Mouse (Mus musculus) intestine, embryonic 15.5 days (tissue): ENCODE results near the gene Sorbs2. TPM values are rescaled to one million over a fixed set of nuclear protein-coding genes. Genes with fewer than 3 reads are reported as not detected.

Source experiments
- ATAC-seq: fragments of 200-750 bp; cut with Nextera tagmentation; 2 replicates; pipeline ENCODE4 v1.8.0; 2017; ENCODE audit warnings: moderate TSS enrichment, moderate library complexity
- H3K27ac ChIP-seq: fragments of 300-500 bp; sonication (generic); 2 replicates; pipeline ENCODE4 v1.5.1; 2015; ENCODE audit warnings: mild to moderate bottlenecking, inconsistent platforms
- H3K27me3 ChIP-seq: fragments of 300-500 bp; sonication (generic); replicated peaks from 2 replicates; pipeline ENCODE4 v1.6.1; 2015; ENCODE audit warnings: inconsistent platforms
- H3K36me3 ChIP-seq: fragments of 300-500 bp; sonication (generic); 2 replicates; pipeline ENCODE4 v1.6.1; 2015; ENCODE audit warnings: inconsistent platforms
- H3K4me1 ChIP-seq: fragments of 300-500 bp; sonication (generic); replicated peaks from 2 replicates; pipeline ENCODE4 v1.6.1; 2015; ENCODE audit warnings: inconsistent platforms
- H3K4me2 ChIP-seq: fragments of 300-500 bp; sonication (generic); replicated peaks from 2 replicates; pipeline ENCODE4 v1.6.1; 2015; ENCODE audit warnings: mild to moderate bottlenecking, inconsistent platforms
- H3K4me3 ChIP-seq: fragments of 300-500 bp; sonication (generic); replicated peaks from 2 replicates; pipeline ENCODE4 v1.5.1; 2015; ENCODE audit warnings: inconsistent platforms
- H3K9ac ChIP-seq: fragments of 300-500 bp; sonication (generic); 2 replicates; pipeline ENCODE4 v1.6.1; 2015; ENCODE audit warnings: inconsistent platforms
- H3K9me3 ChIP-seq: fragments of 300-500 bp; sonication (generic); 2 replicates; pipeline ENCODE4 v1.6.1; 2016; ENCODE audit warnings: inconsistent platforms
- WGBS: fragments of 180-500 bp; shearing (Covaris S2); methylation state at CpG from one replicate; pipeline ENCODE4 v1.1.7; 2015; 5-methylcytosine and 5-hydroxymethylcytosine counted together
- polyA plus RNA-seq: library from polyadenylated mRNA; unstranded; fragments of >200 nt; fragmentation: Nextera tagmentation; extraction: Ambion mirVana; gene quantifications from 2 replicates; pipeline ENCODE4 v1.2.1, GENCODE M21; 2015

Sorbs2 gene
- polyA plus RNA-seq, 1 experiment from 2014 or later = 25.3 TPM

DNA sequence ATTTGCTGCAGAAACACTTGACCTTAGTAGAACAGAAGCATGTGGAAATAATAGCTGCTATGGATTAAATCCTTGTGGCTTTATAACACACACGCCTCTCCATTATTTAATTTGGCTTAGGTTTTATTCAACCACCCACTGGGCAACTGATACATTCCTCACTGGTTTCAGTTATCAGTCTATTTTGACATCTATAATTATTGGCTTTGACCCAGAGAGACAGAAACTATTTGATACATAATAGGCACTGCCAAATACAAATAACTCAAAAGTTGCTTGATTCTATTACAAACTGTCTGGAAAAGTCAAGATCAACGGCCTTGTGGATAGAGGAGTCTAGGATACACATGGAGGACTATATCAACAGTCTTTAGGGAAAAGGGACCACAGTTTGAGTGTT lies 20.1 kb downstream of the Sorbs2 start:
- Histone ChIP-seq H3K36me3 (no peaks in the 10 kb centered on the region), H3K4me1 (no peaks in the 10 kb centered on the region), H3K27me3 (no peaks in the 10 kb centered on the region), H3K9me3 (no peaks in the 10 kb centered on the region), H3K4me2 (no peak overlapping the region), H3K4me3 (no peak overlapping the region), H3K9ac (no peak overlapping the region), H3K27ac (no peak overlapping the region)
- WGBS = 89% methylated on average over 2 of the region's 2 CpGs
- ATAC-seq = no peak

- WGBS = 69% methylated on average over 2 of the region's 2 CpGs
- Histone ChIP-seq H3K27ac (no peak overlapping the region), H3K4me1 (no peaks in the 10 kb centered on the region), H3K27me3 (no peaks in the 10 kb centered on the region), H3K9ac (no peak overlapping the region), H3K4me3 (no peak overlapping the region), H3K36me3 (no peaks in the 10 kb centered on the region), H3K4me2 (no peak overlapping the region), H3K9me3 (no peaks in the 10 kb centered on the region)
- ATAC-seq = no peak
Observed at GRCm38 (mm10) chr8:45528890-45529289, 21.3 kb downstream of the Sorbs2 start.

DNA sequence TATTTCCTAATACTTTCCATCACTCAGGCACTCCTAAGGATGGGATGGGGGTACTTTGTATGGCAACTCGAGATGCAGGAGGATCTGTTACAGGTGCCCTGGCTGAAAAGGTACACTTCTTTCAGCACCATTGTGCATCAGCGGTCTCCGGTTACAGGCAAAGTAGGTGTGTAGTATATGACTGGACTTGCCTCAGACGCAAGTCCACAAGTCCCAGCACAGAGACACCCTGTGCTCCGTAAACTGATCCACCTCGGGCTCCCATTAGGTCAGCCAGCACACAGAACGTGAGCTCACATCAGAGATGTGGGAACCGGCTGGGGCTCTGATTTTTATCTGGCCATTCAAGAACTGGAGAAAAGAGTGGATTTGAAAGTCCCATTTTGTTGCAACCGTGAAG lies 29.0 kb downstream of the Sorbs2 start:
- Histone ChIP-seq H3K27me3 (no peaks in the 10 kb centered on the region), H3K4me3 (no peak overlapping the region), H3K9ac (no peak overlapping the region), H3K4me1 (no peaks in the 10 kb centered on the region), H3K9me3 (no peaks in the 10 kb centered on the region), H3K27ac (no peak overlapping the region), H3K36me3 (no peaks in the 10 kb centered on the region), H3K4me2 (no peak overlapping the region)
- WGBS = 86% methylated on average over 9 of the region's 9 CpGs
- ATAC-seq = no peak

- Histone ChIP-seq H3K9me3 (no peaks in the 10 kb centered on the region), H3K4me1 (no peaks in the 10 kb centered on the region), H3K4me2 (no peak overlapping the region), H3K4me3 (no peak overlapping the region), H3K27ac (no peak overlapping the region), H3K9ac (no peak overlapping the region), H3K27me3 (no peaks in the 10 kb centered on the region), H3K36me3 (no peaks in the 10 kb centered on the region)
- WGBS = 35% methylated on average over 5 of the region's 5 CpGs
- no peak for ATAC-seq
Observed at GRCm38 (mm10) chr8:45540513-45540912, 32.9 kb downstream of the Sorbs2 start.

- Histone ChIP-seq H3K9ac (no peak overlapping the region), H3K4me2 (no peak overlapping the region), H3K27me3 (no peaks in the 10 kb centered on the region), H3K9me3 (no peaks in the 10 kb centered on the region), H3K4me1 (no peaks in the 10 kb centered on the region), H3K27ac (no peak overlapping the region), H3K36me3 (no peaks in the 10 kb centered on the region), H3K4me3 (no peak overlapping the region)
- WGBS = 60% methylated on average over 3 of the region's 3 CpGs
- no peak for ATAC-seq
Observed at GRCm38 (mm10) chr8:45552175-45552574, 44.6 kb downstream of the Sorbs2 start.

- no peaks in the 10 kb centered on the region for H3K36me3 ChIP-seq
- H3K27ac ChIP-seq = no peak overlapping the region
- no peaks in the 10 kb centered on the region for H3K4me1 ChIP-seq
- no peak overlapping the region for H3K9ac ChIP-seq
- no peaks in the 10 kb centered on the region for H3K9me3 ChIP-seq
- H3K4me3 ChIP-seq = no peak overlapping the region
- ATAC-seq = no peak
- 82% methylated on average over 4 of the region's 4 CpGs for WGBS
- no peak overlapping the region for H3K4me2 ChIP-seq
- no peaks in the 10 kb centered on the region for H3K27me3 ChIP-seq
Observed at GRCm38 (mm10) chr8:45554627-45555026, 47.0 kb downstream of the Sorbs2 start.

GRCm38 (mm10) chr8:45557936-45558335 lies 50.3 kb downstream of the Sorbs2 start:
- no peaks in the 10 kb centered on the region for H3K36me3 ChIP-seq
- no peak overlapping the region for H3K27ac ChIP-seq
- ATAC-seq = no peak
- H3K27me3 ChIP-seq = no peaks in the 10 kb centered on the region
- no peak overlapping the region for H3K9ac ChIP-seq
- no peak overlapping the region for H3K4me2 ChIP-seq
- H3K4me1 ChIP-seq = no peaks in the 10 kb centered on the region
- 74% methylated on average over 3 of the region's 3 CpGs for WGBS
- no peak overlapping the region for H3K4me3 ChIP-seq
- H3K9me3 ChIP-seq = no peaks in the 10 kb centered on the region

DNA sequence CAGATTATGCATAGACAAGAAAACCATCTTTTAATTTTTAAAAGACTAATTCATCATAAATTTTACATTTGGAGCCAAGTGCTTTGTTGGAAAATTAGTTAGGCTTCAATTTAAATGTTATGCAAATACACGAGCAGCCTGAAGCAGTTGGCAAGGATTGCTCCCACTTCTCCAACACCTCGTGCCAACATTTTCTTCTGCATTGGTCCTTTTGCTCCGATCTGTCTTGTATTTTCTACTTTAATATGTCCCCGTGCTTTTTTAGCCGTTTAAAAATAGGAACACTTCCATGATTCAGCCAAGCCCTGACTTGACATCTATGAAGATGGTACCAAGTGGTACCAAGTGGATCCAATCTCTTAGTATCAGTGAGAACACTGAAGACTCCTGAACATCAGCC lies 50.8 kb downstream of the Sorbs2 start:
- H3K27me3 ChIP-seq = no peaks in the 10 kb centered on the region
- WGBS = 90% methylated on average over 5 of the region's 5 CpGs
- no peak overlapping the region for H3K4me2 ChIP-seq
- no peak overlapping the region for H3K9ac ChIP-seq
- no peaks in the 10 kb centered on the region for H3K4me1 ChIP-seq
- H3K4me3 ChIP-seq = no peak overlapping the region
- no peaks in the 10 kb centered on the region for H3K36me3 ChIP-seq
- H3K27ac ChIP-seq = no peak overlapping the region
- ATAC-seq = no peak
- H3K9me3 ChIP-seq = no peaks in the 10 kb centered on the region

GRCm38 (mm10) chr8:45559176-45559820 lies 51.7 kb downstream of the Sorbs2 start:
- H3K4me1 ChIP-seq = no peaks in the 10 kb centered on the region
- H3K4me2 ChIP-seq = no peak overlapping the region
- no peak overlapping the region for H3K9ac ChIP-seq
- H3K27ac ChIP-seq = no peak overlapping the region
- H3K27me3 ChIP-seq = no peaks in the 10 kb centered on the region
- H3K9me3 ChIP-seq = no peaks in the 10 kb centered on the region
- no peaks in the 10 kb centered on the region for H3K36me3 ChIP-seq
- no peak for ATAC-seq
- no peak overlapping the region for H3K4me3 ChIP-seq
- 89% methylated on average over 6 of the region's 6 CpGs for WGBS

DNA sequence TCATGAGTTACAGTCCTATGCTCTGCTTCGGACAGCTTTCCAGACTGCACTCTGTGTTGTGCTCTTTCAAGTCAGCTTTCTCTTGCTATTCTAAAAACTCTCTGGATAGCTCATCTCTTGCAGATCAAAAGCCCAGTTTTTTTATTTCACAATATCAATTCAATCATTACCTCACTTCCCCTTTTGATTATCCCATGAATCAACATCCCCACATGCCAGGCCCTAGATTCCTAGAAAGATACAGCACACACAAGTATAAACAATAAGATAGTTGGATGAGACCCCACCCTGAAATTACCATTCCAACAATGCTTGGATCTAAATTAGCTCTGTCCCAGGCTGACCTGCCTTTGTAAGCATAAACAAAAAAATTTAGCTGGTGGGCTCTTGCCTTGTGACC lies 57.6 kb downstream of the Sorbs2 start:
- Histone ChIP-seq H3K4me1 (no peaks in the 10 kb centered on the region), H3K27me3 (no peaks in the 10 kb centered on the region), H3K4me3 (no peak overlapping the region), H3K9me3 (no peaks in the 10 kb centered on the region), H3K4me2 (no peak overlapping the region), H3K27ac (no peak overlapping the region), H3K36me3 (no peaks in the 10 kb centered on the region), H3K9ac (no peak overlapping the region)
- ATAC-seq = no peak
- 85% methylated on average over 1 of the region's 1 CpGs for WGBS

DNA sequence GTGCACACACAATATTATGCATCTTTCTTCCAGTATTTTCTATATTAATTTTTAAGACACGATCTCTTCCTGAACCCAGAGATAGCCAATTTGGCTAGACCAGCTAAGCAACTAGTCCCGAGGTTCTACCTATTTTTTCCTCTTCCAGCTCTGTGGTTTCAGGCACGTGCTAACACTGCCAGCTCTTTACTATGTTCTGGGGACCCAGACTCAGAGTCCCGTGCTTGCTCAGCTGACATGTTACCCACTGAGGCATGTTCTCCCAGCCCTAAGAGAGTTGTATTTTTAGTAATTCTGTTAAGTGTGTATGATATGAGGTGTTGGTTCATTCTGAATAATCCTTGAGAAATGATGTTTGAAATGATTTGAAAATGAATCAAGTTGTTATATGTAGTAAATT lies 62.5 kb downstream of the Sorbs2 start:
- Histone ChIP-seq H3K9ac (no peak overlapping the region), H3K27me3 (no peaks in the 10 kb centered on the region), H3K4me2 (no peak overlapping the region), H3K4me3 (no peak overlapping the region), H3K4me1 (no peaks in the 10 kb centered on the region), H3K27ac (no peak overlapping the region), H3K36me3 (no peaks in the 10 kb centered on the region), H3K9me3 (no peaks in the 10 kb centered on the region)
- WGBS = 89% methylated on average over 4 of the region's 4 CpGs
- no peak for ATAC-seq

DNA sequence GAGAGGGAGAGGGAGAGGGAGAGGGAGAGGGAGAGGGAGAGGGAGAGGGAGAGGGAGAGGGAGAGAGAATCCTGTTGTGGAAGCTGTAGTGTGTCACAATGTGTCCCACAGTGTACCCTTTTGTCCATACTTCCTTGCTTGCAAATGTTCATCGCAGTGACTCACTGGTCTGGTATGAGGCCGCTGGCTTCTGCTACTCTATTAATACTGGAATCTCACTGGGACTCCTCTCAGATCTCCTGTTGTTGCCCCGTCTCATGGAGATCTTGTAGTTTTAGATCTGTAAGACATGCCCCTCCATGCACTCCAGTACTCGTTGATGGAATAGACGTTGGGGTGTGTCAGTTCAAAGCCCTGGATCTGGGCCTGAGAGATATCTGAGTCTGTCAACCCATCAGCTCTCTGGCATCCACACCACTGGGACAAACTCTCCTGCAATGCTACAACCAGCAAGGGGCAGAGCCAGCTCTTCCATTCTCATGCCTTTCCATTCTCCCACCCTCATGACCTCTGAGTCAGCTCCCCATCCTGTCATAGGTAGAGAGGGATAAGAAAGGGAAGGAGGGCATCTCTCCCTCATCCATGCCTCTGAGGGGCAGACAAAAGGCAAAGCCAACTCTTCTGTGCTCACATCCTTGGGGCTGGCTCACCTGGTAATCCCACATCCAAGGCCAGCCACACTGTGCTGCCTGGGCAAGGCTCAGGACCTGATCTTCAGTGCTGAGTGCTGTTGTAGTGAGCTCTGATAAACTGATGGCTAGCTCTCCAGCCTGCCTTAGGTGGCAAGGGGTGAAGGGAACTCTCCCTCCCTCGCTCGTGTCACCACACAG lies 72.3 kb downstream of the Sorbs2 start:
- no peaks in the 10 kb centered on the region for H3K4me1 ChIP-seq
- no peaks in the 10 kb centered on the region for H3K27me3 ChIP-seq
- no peaks in the 10 kb centered on the region for H3K9me3 ChIP-seq
- H3K4me2 ChIP-seq = no peak overlapping the region
- ATAC-seq = no peak
- no peak overlapping the region for H3K4me3 ChIP-seq
- H3K9ac ChIP-seq = no peak overlapping the region
- no peak overlapping the region for H3K27ac ChIP-seq
- 69% methylated on average over 7 of the region's 7 CpGs for WGBS
- H3K36me3 ChIP-seq = no peaks in the 10 kb centered on the region

- Histone ChIP-seq H3K4me2 (no peak overlapping the region), H3K9me3 (no peaks in the 10 kb centered on the region), H3K36me3 (no peaks in the 10 kb centered on the region), H3K4me1 (no peaks in the 10 kb centered on the region), H3K4me3 (no peak overlapping the region), H3K9ac (no peak overlapping the region), H3K27ac (no peak overlapping the region), H3K27me3 (no peaks in the 10 kb centered on the region)
- ATAC-seq = no peak
- WGBS = 50% methylated on average over 3 of the region's 3 CpGs
Observed at GRCm38 (mm10) chr8:45580544-45580866, 72.9 kb downstream of the Sorbs2 start.
